8 mouse cellular contexts compared by ENCODE assay signal in the genomic region with DNA sequence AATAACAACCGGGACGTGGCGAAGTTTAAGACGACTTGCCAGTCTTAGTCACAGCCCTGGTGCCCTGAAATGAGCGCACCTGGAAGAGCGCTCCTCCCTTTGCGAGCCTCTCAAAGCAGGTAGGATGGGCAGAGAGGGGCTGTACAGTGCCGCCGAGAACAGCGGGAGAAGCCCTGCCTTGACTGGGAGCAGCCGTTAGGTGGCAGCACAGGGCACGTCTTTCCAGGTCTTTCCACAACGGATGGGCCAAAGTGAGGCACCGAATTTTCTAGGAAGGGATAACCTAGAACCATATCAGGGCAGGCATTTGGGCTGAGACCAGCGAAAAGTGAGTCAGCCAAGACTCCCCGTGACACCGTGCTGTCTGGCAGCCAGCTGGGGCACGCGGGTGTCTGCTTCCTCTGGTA.
DNase-seq lines count a peak whose midpoint lies in the region; ATAC-seq lines count a peak whose summit lies in the region.

No protein-coding gene starts in this region.

- H3K9me3 ChIP-seq in heart, embryonic 14.5 days (ENCODE audit: control insufficient read depth, low read length), result no peaks in the 10 kb centered on the region
- peaks cover 5% of the 10 kb centered on the region; the same call in 1 of the 2 replicates for H3K9me3 ChIP-seq in liver, embryonic 12.5 days (replicated peaks)
- no peaks in the 10 kb centered on the region for H3K9me3 ChIP-seq in neural tube, embryonic 11.5 days (ENCODE audit: control insufficient read depth, low read length)
- H3K9me3 ChIP-seq in stomach, embryonic 16.5 days (replicated peaks; ENCODE audit: control insufficient read depth, low read length), result no peaks in the 10 kb centered on the region

- peak overlapping the region; percentile 60 for H3K4me2 ChIP-seq in heart, embryonic 14.5 days (ENCODE audit: low read length)
- H3K4me2 ChIP-seq in liver, embryonic 12.5 days, result peak overlapping the region; percentile 63
- peak overlapping the region; percentile 49 for H3K4me2 ChIP-seq in neural tube, embryonic 11.5 days (ENCODE audit: low read depth)
- peak overlapping the region; percentile 49 for H3K4me2 ChIP-seq in stomach, embryonic 16.5 days (ENCODE audit: low read depth, low read length)

- H3K4me1 ChIP-seq in heart, embryonic 14.5 days (ENCODE audit: control insufficient read depth in 2 of 2, insufficient read depth in 2 of 2, low read length in 2 of 2), result peaks cover 38 to 54% of the 10 kb centered on the region in 2 experiments
- peaks cover 22% of the 10 kb centered on the region for H3K4me1 ChIP-seq in liver, embryonic 12.5 days
- H3K4me1 ChIP-seq in neural tube, embryonic 11.5 days (ENCODE audit: control insufficient read depth, insufficient read depth, low read length), result peaks cover 6% of the 10 kb centered on the region; the same call in 1 of the 2 replicates
- peaks cover 4% of the 10 kb centered on the region for H3K4me1 ChIP-seq in stomach, embryonic 16.5 days (ENCODE audit: control insufficient read depth, insufficient read depth, low read length)

- DNase-seq in CD4-positive helper T cell, adult 2 months (ENCODE audit: low read depth, low spot score), result peak; percentile 59
- DNase-seq in brain, embryonic 18.5 days (ENCODE audit: low read depth, low spot score), result peak; percentile 26
- DNase-seq in kidney, postnatal 10 days, result peak; percentile 90
- peak; percentile 86 for DNase-seq in neural tube, embryonic 11.5 days (ENCODE audit: low spot score)

- 3% methylated on average over 19 of the region's 19 CpGs for WGBS in heart, embryonic 14.5 days
- 7% methylated on average over 19 of the region's 19 CpGs for WGBS in liver, embryonic 12.5 days (ENCODE audit: insufficient replicate concordance)
- WGBS in neural tube, embryonic 11.5 days, result 7% methylated on average over 19 of the region's 19 CpGs
- WGBS in stomach, embryonic 16.5 days, result 6% methylated on average over 19 of the region's 19 CpGs

- no peaks in the 10 kb centered on the region for H3K27me3 ChIP-seq in heart, embryonic 14.5 days (ENCODE audit: control insufficient read depth, insufficient read depth, low read length)
- H3K27me3 ChIP-seq in liver, embryonic 12.5 days (replicated peaks), result peaks cover 6% of the 10 kb centered on the region; the same call in 1 of the 2 replicates
- H3K27me3 ChIP-seq in neural tube, embryonic 11.5 days (ENCODE audit: control insufficient read depth, insufficient read depth, low read length), result no peaks in the 10 kb centered on the region
- H3K27me3 ChIP-seq in stomach, embryonic 16.5 days (ENCODE audit: control insufficient read depth, insufficient read depth, low read length), result no peaks in the 10 kb centered on the region

- no peaks in the 10 kb centered on the region for H3K36me3 ChIP-seq in heart, embryonic 14.5 days (ENCODE audit: control insufficient read depth, insufficient read depth, low read length)
- H3K36me3 ChIP-seq in liver, embryonic 12.5 days, result no peaks in the 10 kb centered on the region
- no peaks in the 10 kb centered on the region for H3K36me3 ChIP-seq in neural tube, embryonic 11.5 days (ENCODE audit: control insufficient read depth, insufficient read depth, low read length)
- H3K36me3 ChIP-seq in stomach, embryonic 16.5 days (ENCODE audit: control insufficient read depth, insufficient read depth, low read length), result no peaks in the 10 kb centered on the region

- H3K9ac ChIP-seq in heart, embryonic 14.5 days (ENCODE audit: low read length), result peak overlapping the region; percentile 58
- no peak overlapping the region for H3K9ac ChIP-seq in liver, embryonic 12.5 days
- 0 out of 2 replicates have a peak overlapping the region, but pooled peaks have one; percentile 27 for H3K9ac ChIP-seq in neural tube, embryonic 11.5 days (ENCODE audit: low read length)
- H3K9ac ChIP-seq in stomach, embryonic 16.5 days (ENCODE audit: low read length), result peak overlapping the region; percentile 29; the same call in 1 of the 2 replicates

- peak; percentile 87 for ATAC-seq in erythroid progenitor cell, adult 5-6 weeks (replicated peaks; ENCODE audit: low FRiP score, poor library complexity, severe bottlenecking)
- peak; percentile 62 for ATAC-seq in heart, embryonic 14.5 days (ENCODE audit: insufficient number of reproducible peaks, insufficient read depth, low FRiP score, low read depth)
- ATAC-seq in liver, embryonic 12.5 days, result no peak
- no peak for ATAC-seq in neural tube, embryonic 11.5 days (ENCODE audit: insufficient read depth, low FRiP score, low TSS enrichment)
- ATAC-seq in stomach, embryonic 16.5 days (ENCODE audit: insufficient read depth, low FRiP score), result peak; percentile 72

- H3K27ac ChIP-seq in heart, embryonic 14.5 days (replicated peaks in 1 of 2; ENCODE audit: control insufficient read depth in 1 of 2, insufficient read depth in 1 of 2, low read depth in 2 of 2, low read length in 2 of 2), result peak overlapping the region; percentile 97 to 99
- no peak overlapping the region for H3K27ac ChIP-seq in liver, embryonic 12.5 days
- no peak overlapping the region for H3K27ac ChIP-seq in neural tube, embryonic 11.5 days (ENCODE audit: low read depth, low read length)
- H3K27ac ChIP-seq in stomach, embryonic 16.5 days (ENCODE audit: low read length), result no peak overlapping the region

- H3K4me3 ChIP-seq in heart, embryonic 14.5 days (ENCODE audit: control insufficient read depth in 1 of 2, insufficient read depth in 1 of 2, low read depth in 1 of 2, low read length in 2 of 2), result peak overlapping the region; percentile 13 to 37
- peak overlapping the region; percentile 37 for H3K4me3 ChIP-seq in liver, embryonic 12.5 days
- H3K4me3 ChIP-seq in neural tube, embryonic 11.5 days (ENCODE audit: low read depth, low read length), result peak overlapping the region; percentile 17; the same call in 1 of the 2 replicates
- H3K4me3 ChIP-seq in stomach, embryonic 16.5 days (replicated peaks; ENCODE audit: low read length), result peak overlapping the region; percentile 27

Comparison
In these comparisons a context has a peak if more than half of its experiments do, and no peak if none do; other contexts are left out.
1. DNase-seq: peak in every context shown above with its lines; median percentile 90 in kidney, postnatal 10 days; 86 in neural tube, embryonic 11.5 days; 59 in CD4-positive helper T cell, adult 2 months; 26 in brain, embryonic 18.5 days.
2. ATAC-seq: peak in erythroid progenitor cell, adult 5-6 weeks (single experiment), heart, embryonic 14.5 days (single experiment) and stomach, embryonic 16.5 days (single experiment); none in liver, embryonic 12.5 days (single experiment) and neural tube, embryonic 11.5 days (single experiment).
3. H3K27ac ChIP-seq: peak in heart, embryonic 14.5 days (2 of 2); none in liver, embryonic 12.5 days (single experiment), neural tube, embryonic 11.5 days (single experiment) and stomach, embryonic 16.5 days (single experiment).
4. Peak in every context shown above with its lines, with median percentiles within 50 percentile points of each other: H3K4me2 ChIP-seq and H3K4me3 ChIP-seq.